Mouse (Mus musculus): Measurements from ENCODE around the gene Ifrd2. TPM values are rescaled to one million over a fixed set of nuclear protein-coding genes. Genes with fewer than 3 reads are reported as not detected.
A peak's percentile ranks its signal among the peaks of the same experiment; 100 is the strongest.

Ifrd2 gene
- total RNA-seq, 4 experiments from 2014 or later: 12.4 to 15.4 (median 14.0) TPM

DNA sequence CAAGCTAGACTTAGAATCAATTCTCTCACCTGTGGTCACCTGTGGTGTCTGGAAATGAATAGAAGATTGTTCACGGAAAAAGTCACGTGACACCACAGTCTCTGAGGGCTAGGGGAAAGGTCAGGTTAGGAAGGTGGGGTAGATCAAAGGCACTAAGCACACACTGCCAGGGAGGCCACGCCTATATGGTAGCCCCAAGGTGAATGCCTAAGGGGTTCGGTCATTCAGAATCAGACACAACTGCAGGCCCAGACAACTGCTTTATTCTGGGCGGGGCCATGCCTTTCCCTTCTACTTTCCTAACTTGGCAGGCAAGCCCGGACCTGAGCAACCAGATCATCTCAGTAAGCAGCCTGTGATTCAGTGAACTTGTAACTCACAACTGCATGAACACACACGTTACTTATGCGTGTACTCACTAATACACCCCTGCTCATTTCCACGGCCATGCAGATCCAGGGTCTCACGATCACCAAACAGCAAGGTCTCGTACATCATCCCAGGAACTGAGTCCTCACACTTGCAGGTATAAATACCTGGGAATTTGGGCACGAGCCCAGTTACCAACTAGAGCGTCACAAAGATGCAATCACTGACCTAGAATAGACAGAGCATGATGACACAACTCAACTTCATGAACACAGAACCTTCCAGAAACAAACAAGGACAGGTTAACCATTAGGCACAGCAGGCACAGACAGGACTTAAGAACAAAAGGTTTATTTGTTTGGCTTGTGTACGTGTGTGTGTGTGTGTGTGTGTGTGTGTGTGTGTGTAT is 11.7 kb upstream of the Ifrd2 start:
- DNase-seq (ENCODE audit: low spot score in 2 of 2): no peak

DNA sequence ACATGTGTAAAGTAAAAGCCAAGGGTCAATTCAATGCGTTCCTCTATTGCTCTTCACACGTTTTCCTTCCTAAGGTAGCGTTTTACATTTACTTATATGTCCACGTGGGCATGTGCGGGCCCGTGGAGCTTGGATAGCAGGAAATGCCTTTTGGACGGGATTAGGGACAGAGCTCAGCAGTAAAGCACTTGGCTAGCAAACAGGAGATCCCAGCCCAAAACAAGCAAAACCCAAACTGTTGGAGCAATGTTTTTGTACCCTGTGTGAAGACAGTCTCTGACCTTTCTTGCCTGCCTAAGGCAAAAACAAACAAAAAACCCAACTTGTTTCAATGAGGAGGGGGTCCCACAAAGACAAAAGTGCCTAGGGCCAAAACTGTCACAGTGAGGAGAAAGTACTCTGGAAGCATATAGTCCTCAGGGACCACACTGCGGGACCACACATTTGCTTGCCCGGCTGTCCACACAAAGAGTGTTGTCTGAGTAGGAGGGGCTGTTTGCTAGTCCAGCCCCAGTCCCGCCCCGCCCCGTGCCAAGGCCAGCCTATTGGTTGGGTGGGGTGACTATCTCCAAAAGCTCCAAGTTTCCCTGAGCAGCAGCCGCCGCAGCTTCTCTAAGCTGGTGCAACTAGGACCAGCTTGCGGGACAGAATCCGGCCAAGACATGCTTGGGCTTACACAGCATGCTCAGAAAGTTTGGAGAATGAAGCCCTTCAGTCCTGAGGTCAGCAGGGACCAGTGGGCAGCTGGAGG is 10.9 kb upstream of the Ifrd2 start, which contains the start of gene Hyal1:
Hyal1 (plus strand) TSS at position 571 of the 751 bp plus-strand sequence.
- no peak for DNase-seq (ENCODE audit: low spot score in 2 of 2)

DNA sequence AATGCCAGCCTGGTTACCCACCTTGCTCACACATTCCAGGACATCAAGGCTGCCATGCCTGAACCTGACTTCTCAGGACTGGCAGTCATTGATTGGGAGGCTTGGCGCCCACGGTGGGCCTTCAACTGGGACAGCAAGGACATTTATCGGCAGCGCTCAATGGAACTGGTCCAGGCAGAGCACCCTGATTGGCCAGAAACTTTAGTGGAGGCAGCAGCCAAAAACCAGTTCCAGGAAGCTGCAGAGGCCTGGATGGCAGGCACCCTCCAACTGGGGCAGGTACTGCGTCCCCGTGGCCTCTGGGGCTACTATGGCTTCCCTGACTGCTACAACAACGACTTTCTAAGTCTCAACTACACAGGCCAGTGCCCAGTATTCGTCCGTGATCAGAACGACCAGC is 9.6 kb upstream of the Ifrd2 start:
- DNase-seq (ENCODE audit: low spot score in 2 of 2): no peak

DNA sequence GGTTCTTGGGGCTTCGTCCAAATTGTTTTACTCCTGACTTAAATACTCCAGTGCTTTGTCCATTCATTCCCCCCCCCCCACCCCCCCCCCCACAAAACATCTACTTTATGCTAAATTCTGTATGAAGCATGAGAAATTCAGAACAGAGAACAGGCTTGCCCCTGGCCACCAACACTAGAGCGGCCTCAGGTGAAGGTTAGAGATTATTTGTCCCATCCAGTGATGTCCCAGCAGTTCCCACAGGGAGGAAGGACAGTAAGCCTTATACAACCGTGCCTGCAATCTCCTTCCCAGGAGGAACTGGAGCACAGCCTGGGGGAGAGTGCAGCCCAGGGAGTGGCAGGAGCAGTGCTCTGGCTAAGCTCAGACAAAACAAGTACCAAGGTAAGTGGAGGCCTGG is 8.9 kb upstream of the Ifrd2 start, which contains the start of gene Naa80:
Naa80 (plus strand) TSS at position 301 of the 400 bp plus-strand sequence.
- DNase-seq (ENCODE audit: low spot score in 2 of 2): no peak

DNA sequence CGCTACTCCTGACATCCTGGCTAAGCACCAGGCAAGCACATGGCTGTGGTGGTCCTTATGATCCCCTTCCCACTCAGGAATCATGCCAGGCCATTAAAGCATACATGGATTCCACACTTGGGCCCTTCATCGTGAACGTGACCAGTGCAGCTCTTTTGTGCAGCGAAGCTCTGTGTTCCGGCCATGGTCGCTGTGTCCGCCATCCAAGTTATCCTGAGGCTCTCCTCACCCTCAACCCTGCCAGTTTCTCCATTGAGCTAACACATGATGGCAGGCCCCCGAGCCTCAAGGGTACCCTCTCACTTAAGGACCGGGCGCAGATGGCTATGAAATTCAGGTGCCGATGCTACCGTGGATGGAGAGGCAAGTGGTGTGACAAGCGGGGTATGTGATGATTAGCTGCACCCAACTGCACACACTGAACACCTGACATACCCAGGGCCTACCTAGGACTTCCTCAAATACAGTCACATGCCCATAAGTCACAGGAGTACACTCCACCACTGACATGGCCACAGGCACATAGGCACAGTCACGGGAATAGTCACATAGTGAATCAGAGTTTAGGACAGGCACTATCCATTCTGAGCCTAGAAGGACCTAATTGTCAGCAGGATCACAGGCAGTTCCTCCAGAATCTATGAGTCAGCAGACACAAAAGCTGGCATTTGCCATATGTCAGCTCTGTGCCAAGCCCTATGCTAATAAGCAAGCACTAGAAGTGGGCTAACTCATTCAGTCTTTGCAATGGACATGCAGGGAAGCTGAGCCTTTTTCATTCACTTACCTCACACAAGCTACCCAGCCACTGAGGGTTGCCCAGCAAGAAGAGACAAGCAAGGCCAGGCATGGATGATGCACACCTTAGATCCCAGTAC is 8.2 kb upstream of the Ifrd2 start:
- no peak for DNase-seq (ENCODE audit: low spot score in 2 of 2)

DNA sequence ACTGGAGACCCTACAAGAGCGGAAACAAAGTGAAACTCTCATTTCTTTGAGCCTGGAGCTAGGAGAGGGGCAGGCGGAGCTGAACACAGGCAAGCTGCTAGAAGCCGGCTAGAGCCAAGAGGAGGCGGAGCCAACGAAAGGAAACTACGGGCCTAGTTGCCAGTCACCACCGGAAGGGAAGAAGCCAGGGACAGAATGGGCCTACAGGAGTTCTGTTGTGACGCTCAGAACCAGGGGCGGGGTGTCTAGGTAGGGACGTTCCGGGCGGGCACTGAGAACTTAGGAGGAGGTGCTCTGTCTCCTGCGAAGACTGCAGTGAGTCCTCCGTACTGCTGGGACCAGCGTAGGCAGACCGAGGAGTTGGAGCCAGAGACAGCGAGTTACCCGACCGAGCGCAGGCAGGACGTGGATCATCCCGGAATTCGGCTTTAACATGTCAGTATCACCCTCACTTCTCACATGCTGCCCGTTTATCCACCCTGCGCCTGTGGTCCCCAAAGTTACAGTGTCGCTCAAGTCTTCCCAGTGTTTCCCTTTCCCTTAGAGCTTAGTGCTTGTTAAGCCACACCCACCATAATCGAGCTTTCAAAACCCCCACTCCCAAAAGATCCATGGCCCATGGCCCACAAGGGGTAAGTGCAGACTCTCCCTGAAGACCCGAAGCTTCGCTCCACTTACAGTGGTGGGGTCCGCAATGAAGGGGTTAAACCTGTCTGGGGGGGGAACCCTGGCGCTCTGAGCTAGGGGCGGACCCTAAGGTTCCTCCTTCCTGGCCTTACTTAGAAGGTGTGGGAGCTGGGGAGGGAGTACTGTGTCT is 6.7 kb upstream of the Ifrd2 start, which contains the start of gene Hyal3:
Hyal3 (plus strand) TSS at position 318 of the 817 bp plus-strand sequence.
- DNase-seq (ENCODE audit: low spot score in 2 of 2): peak; percentile 87 to 91

DNA sequence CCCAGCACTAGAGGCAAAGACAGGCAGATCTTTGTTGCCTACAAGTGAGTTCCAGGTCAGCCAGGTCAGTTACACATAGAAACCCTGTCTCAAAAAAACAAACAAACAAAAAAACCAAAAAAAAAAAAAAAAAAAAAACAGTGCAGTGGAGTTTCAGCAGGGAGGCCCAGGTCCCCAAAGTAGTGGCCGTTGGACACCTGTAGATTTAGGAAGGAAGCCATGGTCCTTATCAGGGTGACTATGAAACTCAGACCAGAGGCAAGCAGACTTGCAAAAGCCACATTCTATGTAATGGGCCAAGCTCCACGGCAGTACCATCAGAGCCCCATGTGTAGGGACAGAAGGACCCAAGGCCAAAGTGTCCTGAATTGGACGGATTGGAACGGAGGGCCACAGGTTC is 5.9 kb upstream of the Ifrd2 start:
- DNase-seq (ENCODE audit: low spot score in 2 of 2): no peak

DNA sequence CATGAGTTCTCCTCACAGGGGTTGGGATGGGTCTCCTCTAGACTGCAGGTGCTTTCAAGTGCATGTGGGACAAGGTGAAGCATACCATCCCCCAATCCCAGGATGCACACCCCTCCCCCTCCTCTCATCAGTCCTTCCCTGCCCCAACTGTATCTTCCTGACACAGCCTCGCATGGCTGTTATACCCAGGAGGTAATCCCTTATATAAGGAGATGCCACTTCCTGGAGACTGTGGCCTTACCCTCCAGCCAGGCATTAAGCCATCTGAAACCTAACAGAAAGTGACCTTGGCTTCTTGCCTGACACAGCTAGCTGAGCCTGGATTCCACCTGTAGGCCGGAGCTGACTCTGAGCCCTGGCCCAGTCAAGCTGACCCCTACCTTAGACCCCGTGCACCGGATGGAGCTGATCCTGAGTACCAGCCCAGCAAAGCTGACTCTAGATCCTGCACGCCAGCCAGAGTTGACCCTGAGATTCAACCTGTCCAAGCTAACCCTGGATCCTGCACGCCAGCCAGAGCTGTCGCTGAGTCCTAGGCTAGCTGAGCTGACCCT is 4.9 kb upstream of the Ifrd2 start:
- DNase-seq (ENCODE audit: low spot score in 2 of 2): no peak

DNA sequence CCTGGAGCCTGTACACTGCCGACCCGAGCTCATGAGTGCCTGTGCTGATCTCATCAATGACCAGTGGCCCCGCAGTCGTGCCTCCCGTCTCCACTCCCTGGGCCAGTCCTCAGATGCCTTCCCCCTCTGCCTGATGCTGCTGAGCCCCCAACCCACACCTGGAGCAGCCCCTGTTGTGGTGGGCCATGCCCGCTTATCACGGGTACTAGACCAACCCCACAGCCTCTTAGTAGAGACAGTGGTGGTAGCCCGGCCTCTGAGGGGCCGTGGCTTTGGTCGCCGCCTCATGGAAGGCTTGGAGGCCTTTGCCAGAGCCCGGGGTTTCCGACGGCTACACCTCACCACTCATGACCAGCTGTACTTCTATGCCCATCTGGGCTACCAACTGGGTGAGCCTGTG is 4.3 kb upstream of the Ifrd2 start:
- DNase-seq (ENCODE audit: low spot score in 2 of 2): no peak

DNA sequence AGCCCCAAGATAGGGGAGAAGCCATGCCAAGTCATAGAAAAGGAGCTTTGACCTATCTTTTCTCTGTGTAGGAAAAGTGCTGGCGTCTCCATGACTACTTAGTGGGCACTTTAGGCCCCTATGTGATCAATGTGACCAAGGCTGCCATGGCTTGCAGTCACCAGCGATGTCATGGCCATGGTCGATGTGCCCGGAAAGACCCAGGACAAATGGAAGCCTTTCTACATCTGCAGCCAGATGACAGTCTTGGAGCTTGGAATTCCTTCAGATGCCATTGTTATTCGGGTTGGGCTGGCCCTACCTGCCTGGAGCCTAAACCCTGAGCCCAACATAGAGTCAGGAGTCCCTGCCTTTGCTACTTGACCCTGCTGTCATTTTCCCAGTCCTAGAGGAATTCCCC is 938 bp upstream of the Ifrd2 start:
- DNase-seq (ENCODE audit: low spot score in 2 of 2): no peak

DNA sequence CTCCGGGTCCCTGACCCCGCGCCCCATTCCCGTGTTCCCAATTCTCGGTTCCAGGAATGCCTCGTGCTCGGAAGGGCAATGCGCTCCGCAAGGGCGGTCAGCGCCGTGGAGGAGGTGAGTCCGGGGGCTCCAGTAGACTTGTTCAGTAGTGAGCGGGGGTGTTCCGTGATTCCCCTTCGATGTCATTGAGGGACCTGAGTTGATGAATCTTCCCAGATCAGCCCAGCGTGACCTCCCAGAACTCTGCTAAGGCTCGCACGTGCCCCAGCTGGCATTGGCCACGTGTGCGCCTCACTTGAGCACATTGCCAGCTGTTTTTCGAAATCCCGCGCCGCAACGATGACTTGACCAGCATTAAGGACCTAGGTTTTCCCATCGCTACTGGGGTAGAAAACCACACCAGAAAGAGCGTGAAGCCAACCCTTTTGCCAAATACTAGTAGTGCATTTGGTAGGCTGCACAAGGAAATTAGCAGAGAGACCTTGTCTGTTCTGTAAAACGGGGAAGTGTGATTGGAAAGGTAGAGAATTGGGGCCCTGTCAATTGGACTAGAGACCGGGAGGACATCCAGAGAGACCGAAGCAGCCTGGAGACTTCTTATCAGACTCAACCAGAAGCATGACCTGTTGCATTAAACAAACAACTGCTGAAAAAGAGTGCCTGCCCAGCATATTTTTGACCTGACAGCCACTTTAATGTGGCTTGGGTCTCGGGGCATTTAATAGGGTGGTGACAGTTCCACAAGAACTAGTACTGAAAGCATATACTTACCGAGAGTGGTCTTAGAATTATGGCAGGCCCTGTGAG is 594 bp downstream of the Ifrd2 start:
- DNase-seq (ENCODE audit: low spot score in 2 of 2): no peak

DNA sequence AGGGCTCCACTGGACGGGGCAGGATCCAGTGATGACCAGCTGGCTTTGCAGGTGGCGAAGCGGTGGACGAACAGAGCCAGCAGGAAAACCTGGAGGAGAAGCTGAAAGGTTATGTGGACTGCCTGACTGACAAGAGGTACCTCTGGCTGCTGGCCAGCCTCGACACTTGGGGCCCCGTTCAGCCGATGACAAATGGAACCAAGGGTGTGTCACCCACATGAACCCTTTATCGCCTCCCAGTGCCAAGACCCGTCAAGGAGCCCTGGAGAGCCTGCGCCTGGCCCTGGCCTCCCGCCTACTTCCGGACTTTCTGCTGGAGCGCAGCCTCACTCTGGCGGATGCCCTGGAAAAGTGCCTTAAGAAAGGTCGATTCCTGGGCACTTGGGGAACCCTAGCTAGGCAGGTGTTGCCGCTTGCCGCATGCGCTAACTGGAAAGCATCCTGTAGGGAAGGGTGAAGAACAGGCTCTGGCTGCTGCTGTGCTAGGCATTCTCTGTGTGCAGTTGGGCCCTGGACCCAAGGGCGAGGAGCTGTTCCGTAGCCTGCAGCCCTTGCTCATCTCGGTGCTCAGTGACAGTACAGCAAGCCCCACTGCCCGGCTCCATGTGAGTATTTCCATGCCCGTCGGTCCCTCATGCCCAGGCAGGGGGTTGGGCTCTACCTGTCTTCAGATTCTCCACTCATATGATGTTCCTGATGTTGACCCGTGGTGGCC is 2.8 kb downstream of the Ifrd2 start:
- DNase-seq (ENCODE audit: low spot score in 2 of 2): no peak

DNA sequence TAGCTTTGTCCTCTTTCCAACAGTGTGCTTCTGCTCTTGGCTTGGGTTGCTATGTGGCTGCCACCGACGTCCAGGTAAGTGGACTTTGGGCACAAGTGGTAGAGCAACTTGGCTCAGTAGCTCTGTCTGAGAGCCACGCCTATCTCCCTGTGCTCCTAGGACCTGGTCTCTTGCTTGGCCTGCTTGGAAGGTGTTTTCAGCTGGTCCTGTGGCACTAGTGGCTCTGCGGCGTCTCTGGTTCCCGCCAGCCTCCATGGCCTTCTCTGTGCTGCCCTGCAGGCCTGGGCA is 3.3 kb downstream of the Ifrd2 start:
- no peak for DNase-seq (ENCODE audit: low spot score in 2 of 2)

DNA sequence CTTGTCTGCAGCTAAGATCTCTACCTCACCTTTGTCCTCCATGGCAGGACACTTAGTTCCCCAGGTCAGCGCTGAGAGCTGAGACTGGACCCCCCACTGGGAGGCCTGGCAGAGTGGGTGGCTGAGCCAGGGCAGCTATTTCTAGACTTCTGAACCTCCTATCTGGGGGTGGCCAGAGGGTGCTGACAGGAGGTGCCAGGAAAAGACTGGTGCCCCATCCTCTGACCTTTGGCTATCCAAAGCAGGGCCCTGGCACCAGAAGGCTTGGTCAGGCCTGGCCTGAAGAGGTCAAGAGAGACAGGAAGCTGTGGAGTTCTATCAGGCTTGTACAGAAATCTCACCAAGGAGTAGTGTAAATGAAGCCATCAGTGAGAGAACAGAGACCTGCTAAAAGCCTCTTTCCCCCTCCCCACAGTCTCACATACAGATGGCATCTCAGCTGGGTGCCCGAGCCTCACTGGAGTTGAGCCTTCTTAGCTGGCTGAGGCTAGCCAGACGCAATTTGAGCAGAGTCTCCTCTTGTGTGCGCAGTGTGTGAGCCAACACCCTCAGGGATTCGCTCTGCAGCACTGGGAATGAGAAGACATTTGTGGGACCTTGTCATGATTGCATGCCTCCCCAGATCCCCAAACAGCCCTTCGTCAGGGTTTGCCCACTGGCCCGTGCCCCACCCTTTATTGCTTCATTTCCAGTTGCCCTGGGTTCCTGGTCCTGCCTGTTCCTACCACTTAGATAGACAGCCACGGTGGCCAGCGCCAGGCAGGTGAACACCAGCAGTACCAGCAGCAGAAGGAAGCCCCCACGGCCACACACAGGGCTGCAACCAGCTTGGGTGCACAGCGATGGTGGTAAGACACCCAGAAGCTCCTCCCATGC is 5.9 kb downstream of the Ifrd2 start:
- no peak for DNase-seq (ENCODE audit: low spot score in 2 of 2)

DNA sequence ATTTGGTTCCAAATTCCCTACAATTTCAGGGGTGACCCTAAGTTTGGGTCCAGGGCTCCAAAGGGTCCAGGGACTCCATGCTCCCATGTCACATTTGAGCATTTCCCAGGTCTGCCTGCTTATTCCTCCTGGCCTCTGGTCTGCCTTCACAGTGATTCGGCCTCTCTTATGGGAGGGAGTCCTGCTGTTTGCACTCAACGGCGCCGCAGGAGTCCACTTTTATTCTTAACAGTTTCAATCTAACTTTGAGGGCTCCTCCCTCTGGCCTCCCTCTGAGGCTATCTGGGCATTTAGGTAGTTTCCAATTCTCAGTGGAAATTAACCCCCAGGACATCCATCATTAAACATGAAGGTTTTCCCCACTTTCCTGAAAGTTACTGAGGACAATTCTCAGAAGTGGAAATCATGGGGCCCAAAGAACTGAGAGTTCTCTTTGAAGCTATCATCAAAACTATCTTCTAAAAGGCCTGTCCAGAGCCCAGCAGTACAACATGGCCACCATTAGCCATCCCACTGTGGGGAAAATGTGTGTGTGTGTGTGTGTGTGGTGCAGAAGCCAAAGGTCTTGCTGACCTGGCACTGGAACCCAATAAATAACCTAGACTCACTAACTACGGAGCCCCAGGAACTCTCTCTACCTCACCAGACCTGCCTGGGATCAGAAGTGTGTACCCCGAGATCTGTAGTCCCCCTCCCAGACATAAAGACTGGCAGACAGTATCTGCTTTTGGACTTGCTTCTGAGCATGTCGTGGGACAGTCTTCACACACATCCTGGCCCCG is 7.0 kb downstream of the Ifrd2 start:
- no peak for DNase-seq (ENCODE audit: low spot score in 2 of 2)

DNA sequence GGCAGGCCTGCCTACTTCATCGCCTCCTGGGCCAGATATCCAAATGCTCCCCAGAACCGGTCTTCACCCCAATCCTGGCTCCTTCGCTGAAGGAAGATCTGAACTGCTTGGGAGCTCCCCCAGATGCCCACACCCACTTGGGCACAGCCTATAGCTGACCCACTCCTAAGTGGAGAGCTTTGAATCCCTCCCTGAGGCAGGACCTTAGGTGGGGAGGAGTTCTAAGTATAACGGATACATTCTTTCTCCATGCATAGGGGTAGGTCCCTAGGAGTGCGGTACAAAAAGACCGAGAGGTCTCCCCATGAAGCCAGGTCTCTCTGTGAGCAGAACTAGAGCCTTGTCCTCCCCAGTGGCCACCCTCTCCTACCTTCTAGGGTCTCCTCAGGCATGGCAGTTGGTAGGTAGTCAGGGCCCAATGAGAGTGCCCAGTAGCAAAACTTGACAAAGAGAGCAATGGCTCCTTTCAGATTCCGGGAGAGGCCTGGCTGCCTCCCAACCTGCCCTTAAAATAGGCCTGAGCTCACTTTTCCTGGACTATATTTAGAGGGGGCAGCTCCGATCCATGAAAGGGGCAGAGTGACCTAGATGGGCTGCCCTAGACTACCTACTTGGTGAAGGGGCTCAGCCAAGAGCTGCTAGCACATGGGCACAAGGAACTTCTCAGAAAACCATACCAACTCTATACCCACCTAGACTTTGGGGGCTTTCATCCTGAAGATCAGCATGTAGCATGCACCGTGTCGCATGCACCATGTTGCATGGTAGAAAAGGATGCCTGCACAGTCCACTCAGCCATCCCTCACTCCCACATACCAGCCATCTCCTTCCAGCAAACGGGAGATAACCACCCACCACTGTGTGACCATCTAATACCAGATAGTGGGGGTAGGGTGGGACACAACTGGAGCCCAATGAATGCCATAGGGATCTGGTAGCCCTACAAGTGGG is 9.5 kb downstream of the Ifrd2 start:
- DNase-seq (ENCODE audit: low spot score in 2 of 2): no peak

All from layer of hippocampus, adult 8-10 months (tissue).